Mouse (Mus musculus) liver, postnatal 0 days (tissue): Measurements from ENCODE around the gene Flvcr2.

Experiments
- CTCF ChIP-seq: sonication (generic); IDR thresholded peaks from 2 replicates; pipeline ENCODE4 v1.5.1; 2016; ENCODE audit warnings: antibody characterized with exemption, low read depth
- EP300 ChIP-seq: IDR thresholded peaks from 2 replicates; pipeline ENCODE4 v1.6.1; 2016; ENCODE audit warnings: antibody characterized with exemption, low read depth, mild to moderate bottlenecking

DNA sequence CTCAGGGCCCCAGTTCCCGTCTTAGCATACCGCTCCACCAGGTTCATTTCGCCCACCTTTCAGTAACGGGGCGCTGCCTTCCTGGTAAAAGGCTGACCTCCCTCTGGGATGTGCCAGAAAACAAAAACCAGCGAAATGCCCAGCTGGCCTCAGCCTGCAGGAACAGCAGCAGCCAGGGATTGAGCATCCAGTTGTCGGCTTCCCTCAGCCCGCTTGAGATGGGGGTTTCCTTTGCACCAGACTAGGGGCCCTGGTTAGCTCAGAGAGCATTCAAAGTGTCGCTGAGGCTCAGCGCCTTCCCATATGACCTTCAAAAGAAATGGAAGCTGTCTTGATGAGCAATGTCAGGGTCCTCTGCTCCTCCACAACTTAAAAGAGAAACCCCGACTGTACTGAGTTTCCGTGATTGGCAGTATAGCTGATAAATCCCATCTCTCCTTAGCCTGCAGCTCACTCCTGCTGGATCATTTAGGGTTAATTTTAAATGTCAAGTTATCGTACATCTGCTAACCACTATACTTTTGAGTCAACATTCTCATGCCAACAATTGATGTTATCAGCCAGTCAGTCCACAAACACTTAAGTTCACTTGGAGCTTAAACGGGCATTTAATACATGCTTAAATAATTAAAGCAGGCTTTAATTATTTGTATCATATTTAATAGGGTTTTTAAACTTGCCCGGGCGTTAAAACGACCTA, 40.4 kb upstream of the Flvcr2 start:
- TF ChIP-seq CTCF (no peak), EP300 (no peak)
